ENCODE assay signal across 8 mouse cellular contexts in the genomic region with DNA sequence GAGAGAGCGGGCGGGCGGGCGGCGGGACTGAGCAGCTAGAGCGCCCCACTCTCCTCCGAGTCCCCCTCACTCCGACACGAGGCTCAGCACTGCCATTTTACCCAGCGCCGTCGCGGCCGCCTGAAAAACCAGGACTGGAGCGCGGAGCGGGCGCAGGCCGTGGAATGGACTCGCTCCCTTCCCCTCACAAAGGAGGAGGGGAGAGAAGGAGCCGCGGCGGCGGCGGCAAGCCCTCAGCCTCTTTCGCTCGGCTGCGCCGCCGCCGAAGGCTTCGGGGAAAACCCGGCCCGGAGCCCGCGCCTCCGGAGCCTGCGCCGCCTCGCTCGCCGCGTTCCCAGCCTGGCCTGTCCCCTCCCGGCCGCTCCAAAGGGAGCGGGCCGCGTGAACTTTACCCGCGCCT. TPM values are rescaled to one million over a fixed set of nuclear protein-coding genes. Genes with fewer than 3 reads are reported as not detected.
DNase-seq lines count a peak whose midpoint lies in the region; ATAC-seq and TF ChIP-seq lines count a peak whose summit lies in the region.

No protein-coding gene starts in this region.

- H3K4me2 ChIP-seq in forebrain, embryonic 15.5 days (replicated peaks) = peak overlapping the region; percentile 95
- H3K4me2 ChIP-seq in liver, postnatal 0 days (ENCODE audit: low read depth, low read length) = peak overlapping the region; percentile 99
- H3K4me2 ChIP-seq in neural tube, embryonic 14.5 days (ENCODE audit: low read depth, low read length) = peak overlapping the region; percentile 64

- peak overlapping the region; percentile 100 for H3K27ac ChIP-seq in forebrain, embryonic 15.5 days (replicated peaks)
- H3K27ac ChIP-seq in liver, postnatal 0 days (ENCODE audit: low read depth) = peak overlapping the region; percentile 100
- H3K27ac ChIP-seq in neural tube, embryonic 14.5 days (ENCODE audit: low read depth, low read length) = peak overlapping the region; percentile 100
- peak overlapping the region; percentile 76 for H3K27ac ChIP-seq in testis, adult 2 months (ENCODE audit: control insufficient read depth, insufficient read depth, low read depth, low read length)

- peaks cover 45% of the 10 kb centered on the region for H3K4me1 ChIP-seq in G1E (ENCODE audit: insufficient read depth, low read depth, low read length)
- H3K4me1 ChIP-seq in forebrain, embryonic 15.5 days = peaks cover 41% of the 10 kb centered on the region
- peaks cover 37% of the 10 kb centered on the region for H3K4me1 ChIP-seq in liver, postnatal 0 days (ENCODE audit: insufficient read depth)
- peaks cover 32% of the 10 kb centered on the region for H3K4me1 ChIP-seq in neural tube, embryonic 14.5 days (ENCODE audit: control insufficient read depth, insufficient read depth, low read length)
- peaks cover 23% of the 10 kb centered on the region for H3K4me1 ChIP-seq in testis, adult 2 months (ENCODE audit: control insufficient read depth, insufficient read depth, low read length)

- TF ChIP-seq POLR2A in testis, adult 2 months (IDR thresholded peaks at IDR 0.05; ENCODE audit: control insufficient read depth, low read depth, low read length) = peak; percentile 58; the same call in 1 of the 2 replicates

- H3K9me3 ChIP-seq in G1E (replicated peaks) = no peaks in the 10 kb centered on the region
- no peaks in the 10 kb centered on the region for H3K9me3 ChIP-seq in forebrain, embryonic 15.5 days
- H3K9me3 ChIP-seq in liver, postnatal 0 days (ENCODE audit: low read length) = no peaks in the 10 kb centered on the region
- H3K9me3 ChIP-seq in neural tube, embryonic 14.5 days (ENCODE audit: control insufficient read depth, low read length) = no peaks in the 10 kb centered on the region

- intact Hi-C loops in heart, postnatal 25 days (cut with DNase I) = no loop called here

- ATAC-seq in G1E (ENCODE audit: extremely low read depth, insufficient number of reproducible peaks, low FRiP score, poor library complexity, severe bottlenecking) = 0 out of 2 replicates have a peak, but pooled peaks have one; percentile 24
- ATAC-seq in forebrain, embryonic 15.5 days (replicated peaks) = peak; percentile 87
- peak; percentile 70 for ATAC-seq in liver, postnatal 0 days
- peak; percentile 86 for ATAC-seq in neural tube, embryonic 14.5 days (ENCODE audit: low read depth)

- peaks cover 20% of the 10 kb centered on the region for H3K36me3 ChIP-seq in G1E (replicated peaks)
- H3K36me3 ChIP-seq in forebrain, embryonic 15.5 days = no peaks in the 10 kb centered on the region
- peaks cover 7% of the 10 kb centered on the region; the same call in 1 of the 2 replicates for H3K36me3 ChIP-seq in liver, postnatal 0 days (replicated peaks; ENCODE audit: insufficient read depth, low read length)
- H3K36me3 ChIP-seq in neural tube, embryonic 14.5 days (ENCODE audit: control insufficient read depth, insufficient read depth, low read length) = no peaks in the 10 kb centered on the region
- H3K36me3 ChIP-seq in testis, adult 2 months (ENCODE audit: control insufficient read depth, insufficient read depth, low read length) = no peaks in the 10 kb centered on the region

- no peaks in the 10 kb centered on the region for H3K27me3 ChIP-seq in G1E (ENCODE audit: insufficient read depth, low read length)
- H3K27me3 ChIP-seq in forebrain, embryonic 15.5 days = no peaks in the 10 kb centered on the region
- no peaks in the 10 kb centered on the region for H3K27me3 ChIP-seq in liver, postnatal 0 days (ENCODE audit: insufficient read depth, low read length)
- no peaks in the 10 kb centered on the region for H3K27me3 ChIP-seq in neural tube, embryonic 14.5 days (ENCODE audit: control insufficient read depth, insufficient read depth, low read length)
- H3K27me3 ChIP-seq in testis, adult 2 months (ENCODE audit: control insufficient read depth, insufficient read depth, low read length) = no peaks in the 10 kb centered on the region

- peak; percentile 84 for DNase-seq in G1E (ENCODE audit: low spot score)
- DNase-seq in cerebellum, adult 11-12 months = peak; percentile 97
- DNase-seq in heart, postnatal 25 days (ENCODE audit: low spot score) = peak; percentile 97
- DNase-seq in layer of hippocampus, adult 11-12 months (ENCODE audit: low spot score) = peak; percentile 99
- DNase-seq in liver, postnatal 0 days = peak; percentile 98

- TF ChIP-seq EP300 in liver, postnatal 0 days (IDR thresholded peaks at IDR 0.05; ENCODE audit: low read depth) = peak; percentile 41; the same call in 1 of the 2 replicates

- H3K9ac ChIP-seq in forebrain, embryonic 15.5 days (replicated peaks) = peak overlapping the region; percentile 97
- peak overlapping the region; percentile 100 for H3K9ac ChIP-seq in liver, postnatal 0 days (replicated peaks)
- peak overlapping the region; percentile 100 for H3K9ac ChIP-seq in neural tube, embryonic 14.5 days (replicated peaks; ENCODE audit: low read depth, low read length)

- WGBS in forebrain, embryonic 15.5 days = 0% methylated on average over 44 of the region's 50 CpGs
- under 1% methylated on average over 40 of the region's 50 CpGs for WGBS in liver, postnatal 0 days (ENCODE audit: insufficient replicate concordance)
- WGBS in neural tube, embryonic 14.5 days = under 1% methylated on average over 45 of the region's 50 CpGs

- TF ChIP-seq CTCF in G1E (IDR thresholded peaks at IDR 0.05; ENCODE audit: low read depth, low read length) = no peak
- no peak for TF ChIP-seq CTCF in liver, postnatal 0 days (IDR thresholded peaks at IDR 0.05; ENCODE audit: low read depth)
- no peak for TF ChIP-seq CTCF in testis, adult 2 months (IDR thresholded peaks at IDR 0.05; ENCODE audit: control insufficient read depth, insufficient read depth, insufficient replicate concordance, low read depth, low read length)

- H3K4me3 ChIP-seq in G1E (ENCODE audit: low read depth, low read length) = peak overlapping the region; percentile 80
- H3K4me3 ChIP-seq in forebrain, embryonic 15.5 days = peak overlapping the region; percentile 97
- peak overlapping the region; percentile 97 for H3K4me3 ChIP-seq in liver, postnatal 0 days (ENCODE audit: low read depth, low read length)
- peak overlapping the region; percentile 100 for H3K4me3 ChIP-seq in neural tube, embryonic 14.5 days (ENCODE audit: low read depth, low read length)
- H3K4me3 ChIP-seq in testis, adult 2 months (ENCODE audit: control insufficient read depth, low read depth, low read length) = peak overlapping the region; percentile 88

RNA-seq across cellular contexts. Expression of a gene that starts 2.3 kb away (rescaled TPM):
- total RNA-seq in G1E (2014; fragmentation: Nextera tagmentation) = 224 and 240 TPM in 2 replicates
- 21.4 and 22.2 TPM in 2 replicates for total RNA-seq in G1E (2017)
- polyA plus RNA-seq in G1E (2012) = 124 and 205 TPM in 2 replicates
- polyA plus RNA-seq in forebrain, embryonic 15.5 days (2015; fragmentation: Nextera tagmentation; extraction: Ambion mirVana) = 40.1 and 40.9 TPM in 2 replicates
- total RNA-seq in heart, postnatal 25 days (2021) = 10 to 100 TPM; 35.4 to 42.2 TPM
- polyA plus RNA-seq in liver, postnatal 0 days (2015; fragmentation: Nextera tagmentation; extraction: Ambion mirVana) = 6.1 and 6.2 TPM in 2 replicates
- 40.6 and 45.6 TPM in 2 replicates for polyA plus RNA-seq in neural tube, embryonic 14.5 days (2014; fragmentation: Nextera tagmentation; extraction: Ambion mirVana)
- 33.9 and 36.4 TPM in 2 replicates for polyA plus RNA-seq in testis, adult 2 months (2012; rRNA removed)

Comparison
In these comparisons a context has a peak if more than half of its experiments do, and no peak if none do; other contexts are left out.
1. Peak in every context shown above with its lines: DNase-seq, ATAC-seq, H3K4me3 ChIP-seq and H3K27ac ChIP-seq.
2. ATAC-seq: peak in every context shown above with its lines; median percentile 87 in forebrain, embryonic 15.5 days; 86 in neural tube, embryonic 14.5 days; 70 in liver, postnatal 0 days; 24 in G1E.